In genomic region chr2:153585981-153586380, GRCm38 (mm10) we compare ENCODE assay signal across 8 mouse cellular contexts. TPM values are rescaled to one million over a fixed set of nuclear protein-coding genes. Genes with fewer than 3 reads are reported as not detected.
DNase-seq lines count a peak whose midpoint lies in the region; ATAC-seq and TF ChIP-seq lines count a peak whose summit lies in the region.

No protein-coding gene starts in this region.

- H3K27ac ChIP-seq in hindbrain, embryonic 13.5 days = no peak overlapping the region
- H3K27ac ChIP-seq in hindbrain, embryonic 11.5 days (ENCODE audit: low read depth, low read length) = no peak overlapping the region
- peak overlapping the region; percentile 16; the same call in 1 of the 2 replicates for H3K27ac ChIP-seq in ES-E14 (ENCODE audit: insufficient read depth, low read depth, low read length, poor library complexity, severe bottlenecking)
- H3K27ac ChIP-seq in forebrain, embryonic 13.5 days = no peak overlapping the region
- no peak overlapping the region for H3K27ac ChIP-seq in liver, embryonic 16.5 days (ENCODE audit: low read length)

- H3K4me2 ChIP-seq in hindbrain, embryonic 13.5 days = peak overlapping the region; percentile 51
- no peak overlapping the region for H3K4me2 ChIP-seq in hindbrain, embryonic 11.5 days (replicated peaks; ENCODE audit: low read depth, low read length)
- peak overlapping the region; percentile 52 for H3K4me2 ChIP-seq in forebrain, embryonic 13.5 days
- H3K4me2 ChIP-seq in liver, embryonic 16.5 days (ENCODE audit: low read depth, low read length) = peak overlapping the region; percentile 53; the same call in 1 of the 2 replicates

- peaks cover 8% of the 10 kb centered on the region; the same call in 1 of the 2 replicates for H3K27me3 ChIP-seq in hindbrain, embryonic 13.5 days
- H3K27me3 ChIP-seq in hindbrain, embryonic 11.5 days (ENCODE audit: control insufficient read depth, insufficient read depth, low read length) = no peaks in the 10 kb centered on the region
- 0 out of 2 replicates have a peak, but pooled peaks cover 4% of the 10 kb centered on the region for H3K27me3 ChIP-seq in forebrain, embryonic 13.5 days
- no peaks in the 10 kb centered on the region for H3K27me3 ChIP-seq in liver, embryonic 16.5 days (ENCODE audit: control insufficient read depth, insufficient read depth, low read depth, low read length)

- WGBS in hindbrain, embryonic 13.5 days = 68% methylated on average over 6 of the region's 6 CpGs
- WGBS in hindbrain, embryonic 11.5 days = 72% methylated on average over 6 of the region's 6 CpGs
- 68% methylated on average over 6 of the region's 6 CpGs for WGBS in forebrain, embryonic 13.5 days
- 40% methylated on average over 6 of the region's 6 CpGs for WGBS in liver, embryonic 16.5 days (ENCODE audit: insufficient replicate concordance)

- H3K36me3 ChIP-seq in hindbrain, embryonic 13.5 days = no peaks in the 10 kb centered on the region
- H3K36me3 ChIP-seq in hindbrain, embryonic 11.5 days (ENCODE audit: control insufficient read depth, insufficient read depth, low read length) = no peaks in the 10 kb centered on the region
- H3K36me3 ChIP-seq in ES-E14 (ENCODE audit: control insufficient read depth, insufficient read depth, low read length, poor library complexity, severe bottlenecking) = no peaks in the 10 kb centered on the region
- H3K36me3 ChIP-seq in forebrain, embryonic 13.5 days (ENCODE audit: poor library complexity, severe bottlenecking) = no peaks in the 10 kb centered on the region
- no peaks in the 10 kb centered on the region for H3K36me3 ChIP-seq in liver, embryonic 16.5 days (ENCODE audit: control insufficient read depth, insufficient read depth)

- no peak overlapping the region for H3K4me3 ChIP-seq in hindbrain, embryonic 13.5 days
- H3K4me3 ChIP-seq in hindbrain, embryonic 11.5 days (ENCODE audit: low read depth, low read length) = no peak overlapping the region
- peak overlapping the region in 1 of 2 experiments; percentile 23; a peak in 1 of 4 replicates for H3K4me3 ChIP-seq in ES-E14 (ENCODE audit: insufficient read depth in 1 of 2, low read depth in 1 of 2, low read length in 2 of 2, poor library complexity in 1 of 2, severe bottlenecking in 1 of 2)
- H3K4me3 ChIP-seq in forebrain, embryonic 13.5 days = no peak overlapping the region
- no peak overlapping the region; the same call in 1 of the 2 replicates for H3K4me3 ChIP-seq in liver, embryonic 16.5 days (ENCODE audit: low read depth, low read length)

- H3K4me1 ChIP-seq in hindbrain, embryonic 13.5 days (replicated peaks) = peaks cover 19% of the 10 kb centered on the region
- H3K4me1 ChIP-seq in hindbrain, embryonic 11.5 days (replicated peaks; ENCODE audit: control insufficient read depth, insufficient read depth, low read length) = peaks cover 3% of the 10 kb centered on the region; the same call in 1 of the 2 replicates
- peaks cover 12 to 21% of the 10 kb centered on the region in 2 experiments; a peak in 3 of 4 replicates for H3K4me1 ChIP-seq in ES-E14 (ENCODE audit: control insufficient read depth in 2 of 2, insufficient read depth in 2 of 2, low read length in 2 of 2, poor library complexity in 1 of 2)
- peaks cover 13% of the 10 kb centered on the region for H3K4me1 ChIP-seq in forebrain, embryonic 13.5 days
- peaks cover 44% of the 10 kb centered on the region for H3K4me1 ChIP-seq in liver, embryonic 16.5 days (ENCODE audit: control insufficient read depth, low read depth, low read length)

- no peak for DNase-seq in hindbrain, embryonic 11.5 days (ENCODE audit: low spot score)
- no peak for DNase-seq in ES-E14 (ENCODE audit: low read depth, low spot score)
- no peak for DNase-seq in adrenal gland, adult 18-20 months (ENCODE audit: low spot score in 2 of 2)
- DNase-seq in spleen, postnatal 10 days (ENCODE audit: low spot score in 2 of 2) = no peak
- no peak for DNase-seq in gastrocnemius, postnatal 4 days (ENCODE audit: low spot score in 2 of 2)

- in situ Hi-C loops in ES-E14 (cut with MboI; ENCODE audit: low sequenced_read_pairs in 2 of 2, unreplicated experiment in 2 of 2) = loop anchor here (10.0 to 25.0 kb wide), 2 partner anchors 99 to 101 kb away; partner anchors contain the start of gene 4930404H24Rik (in 1 of the 2)

- H3K9me3 ChIP-seq in hindbrain, embryonic 13.5 days = no peaks in the 10 kb centered on the region
- no peaks in the 10 kb centered on the region for H3K9me3 ChIP-seq in hindbrain, embryonic 11.5 days (ENCODE audit: control insufficient read depth, low read length)
- H3K9me3 ChIP-seq in ES-E14 (ENCODE audit: control insufficient read depth, insufficient read depth, low read depth, low read length) = no peaks in the 10 kb centered on the region
- no peaks in the 10 kb centered on the region for H3K9me3 ChIP-seq in forebrain, embryonic 13.5 days (replicated peaks)
- H3K9me3 ChIP-seq in liver, embryonic 16.5 days (replicated peaks; ENCODE audit: control insufficient read depth, low read length) = no peaks in the 10 kb centered on the region

- 0 out of 2 replicates have a peak overlapping the region, but pooled peaks have one; percentile 58 for H3K9ac ChIP-seq in hindbrain, embryonic 13.5 days
- H3K9ac ChIP-seq in hindbrain, embryonic 11.5 days (ENCODE audit: low read depth, low read length) = no peak overlapping the region
- H3K9ac ChIP-seq in ES-E14 (ENCODE audit: insufficient read depth, low read depth, low read length, poor library complexity, severe bottlenecking) = peak overlapping the region; percentile 24; the same call in 1 of the 2 replicates
- H3K9ac ChIP-seq in forebrain, embryonic 13.5 days = peak overlapping the region; percentile 43; the same call in 1 of the 2 replicates
- peak overlapping the region; percentile 26; the same call in 1 of the 2 replicates for H3K9ac ChIP-seq in liver, embryonic 16.5 days (ENCODE audit: low read depth, low read length)

- no peak for ATAC-seq in hindbrain, embryonic 13.5 days (ENCODE audit: low FRiP score)
- no peak for ATAC-seq in hindbrain, embryonic 11.5 days (ENCODE audit: low FRiP score)
- ATAC-seq in forebrain, embryonic 13.5 days = 0 out of 2 replicates have a peak, but pooled peaks have one; percentile 6
- ATAC-seq in liver, embryonic 16.5 days (ENCODE audit: low read depth) = no peak

TF ChIP-seq in ES-E14, 5 proteins besides CTCF, POLR2A, EP300 and RAD21:
- no peak for TF ChIP-seq ZNF384 (IDR thresholded peaks at IDR 0.05; ENCODE audit: low read depth, low read length)
- no peak for TF ChIP-seq ZC3H11A (IDR thresholded peaks at IDR 0.05; ENCODE audit: borderline replicate concordance, low read depth, low read length)
- no peak for TF ChIP-seq MAFK (IDR thresholded peaks at IDR 0.05; ENCODE audit: insufficient read depth, low read depth, low read length)
- TF ChIP-seq HCFC1 (IDR thresholded peaks at IDR 0.05; ENCODE audit: borderline replicate concordance, insufficient read depth, low read length) = no peak
- TF ChIP-seq CHD2 (IDR thresholded peaks at IDR 0.05; ENCODE audit: low read depth, low read length) = no peak

RNA-seq across cellular contexts. Expression of gene Commd7, which starts 46.6 kb away (rescaled TPM):
- 88.3 and 88.8 TPM in 2 replicates for polyA plus RNA-seq in hindbrain, embryonic 13.5 days (2015; fragmentation: Nextera tagmentation; extraction: Ambion mirVana)
- polyA plus RNA-seq in hindbrain, embryonic 11.5 days (2014; fragmentation: Nextera tagmentation; extraction: Ambion mirVana) = 60.0 and 65.6 TPM in 2 replicates
- 9.1 and 12.7 TPM in 2 replicates for total RNA-seq in ES-E14 (2012; rRNA removed)
- 80.2 and 81.1 TPM in 2 replicates for polyA plus RNA-seq in forebrain, embryonic 13.5 days (2015; fragmentation: Nextera tagmentation; extraction: Ambion mirVana)
- polyA plus RNA-seq in liver, embryonic 16.5 days (2015; fragmentation: Nextera tagmentation; extraction: Ambion mirVana) = 24.8 and 25.0 TPM in 2 replicates
- total RNA-seq in adrenal gland, adult 18-20 months (2021) = 10 to 100 TPM; 28.5 to 40.5 TPM
- 10 to 100 TPM; 27.2 to 27.7 TPM for total RNA-seq in gastrocnemius, postnatal 4 days (2021)

RNA-seq across cellular contexts. Expression of gene Nol4l, which starts 56.2 kb away (rescaled TPM):
- polyA plus RNA-seq in hindbrain, embryonic 13.5 days (2015; fragmentation: Nextera tagmentation; extraction: Ambion mirVana) = 42.4 and 43.8 TPM in 2 replicates
- 26.0 and 26.7 TPM in 2 replicates for polyA plus RNA-seq in hindbrain, embryonic 11.5 days (2014; fragmentation: Nextera tagmentation; extraction: Ambion mirVana)
- 3.8 and 4.3 TPM in 2 replicates for total RNA-seq in ES-E14 (2012; rRNA removed)
- polyA plus RNA-seq in forebrain, embryonic 13.5 days (2015; fragmentation: Nextera tagmentation; extraction: Ambion mirVana) = 32.1 and 36.7 TPM in 2 replicates
- 3.9 and 4.3 TPM in 2 replicates for polyA plus RNA-seq in liver, embryonic 16.5 days (2015; fragmentation: Nextera tagmentation; extraction: Ambion mirVana)
- 10 to 100 TPM in 1 of 2 experiments, 1 to 10 TPM in 1; 9.4 to 13.2 TPM for total RNA-seq in adrenal gland, adult 18-20 months (2021)
- 1 to 10 TPM; 7.5 to 9.1 TPM for total RNA-seq in gastrocnemius, postnatal 4 days (2021)
